In the genomic region with DNA sequence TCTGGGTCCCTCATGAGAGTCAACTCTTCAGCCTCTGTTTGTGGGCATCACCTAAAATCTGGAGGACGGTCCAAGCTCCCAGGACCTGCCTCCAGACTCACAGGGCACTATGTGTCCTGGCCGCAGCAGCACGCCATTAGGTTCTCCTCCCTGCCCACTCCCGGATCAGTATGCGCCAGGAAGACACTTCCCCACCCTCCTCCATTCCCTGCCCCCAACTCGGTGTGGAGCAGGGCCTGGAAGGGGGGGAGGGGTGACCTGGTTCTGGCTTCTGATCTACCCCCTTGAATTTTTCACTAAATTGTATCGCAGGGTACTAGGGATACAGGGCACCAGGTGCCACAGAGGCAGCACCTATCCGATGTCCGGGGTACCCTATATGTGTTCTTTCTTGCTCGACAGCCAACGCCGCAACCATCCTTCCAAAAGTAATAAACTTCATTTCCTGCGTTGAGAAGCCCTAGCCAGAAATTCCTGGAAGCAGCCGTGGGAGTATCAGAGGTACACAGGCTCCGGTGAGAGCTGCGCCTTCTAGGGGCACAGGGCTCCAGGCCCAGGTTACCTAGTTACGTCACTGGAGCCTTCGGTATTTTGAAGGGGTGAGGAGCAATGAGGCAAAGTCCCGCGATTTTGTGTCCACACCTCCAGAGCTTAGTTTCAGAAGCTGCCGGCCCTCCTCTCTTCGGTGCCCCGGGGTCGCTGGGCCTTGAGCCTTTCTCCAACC, we compare ENCODE assay signal across 11 mouse cellular contexts. TPM values are rescaled to one million over a fixed set of nuclear protein-coding genes. Genes with fewer than 3 reads are reported as not detected.
DNase-seq lines count a peak whose midpoint lies in the region; ATAC-seq and TF ChIP-seq lines count a peak whose summit lies in the region.
"Had no signal": no experiment of that assay in that cellular context is flagged by ENCODE, and none has a peak within 500 bp of the region (broad histone marks: within the 10 kb centered on the region; RNA-seq: fewer than 3 reads in every experiment).

No protein-coding gene starts in this region.

- TF ChIP-seq EP300 in liver, postnatal 0 days (IDR thresholded peaks at IDR 0.05; ENCODE audit: low read depth), result no peak

- H3K9ac ChIP-seq in embryonic facial prominence, embryonic 12.5 days, result peak overlapping the region; percentile 20; the same call in 1 of the 2 replicates
- no peak overlapping the region for H3K9ac ChIP-seq in intestine, embryonic 15.5 days
- H3K9ac ChIP-seq in neural tube, embryonic 11.5 days (ENCODE audit: low read length), result peak overlapping the region; percentile 44; the same call in 1 of the 2 replicates
- no peak overlapping the region for H3K9ac ChIP-seq in liver, postnatal 0 days (replicated peaks)

- 1% methylated on average over 24 of the region's 24 CpGs for WGBS in embryonic facial prominence, embryonic 12.5 days
- whole genome bisulfite sequencing in intestine, embryonic 15.5 days, result 2% methylated on average over 24 of the region's 24 CpGs
- 1% methylated on average over 24 of the region's 24 CpGs for WGBS in neural tube, embryonic 11.5 days
- 3% methylated on average over 24 of the region's 24 CpGs for WGBS in liver, postnatal 0 days (ENCODE audit: insufficient replicate concordance)

- H3K4me1 ChIP-seq in embryonic facial prominence, embryonic 12.5 days, result peaks cover 50% of the 10 kb centered on the region
- H3K4me1 ChIP-seq in intestine, embryonic 15.5 days (replicated peaks), result peaks cover 50% of the 10 kb centered on the region
- H3K4me1 ChIP-seq in neural tube, embryonic 11.5 days (ENCODE audit: control insufficient read depth, insufficient read depth, low read length), result peaks cover 59% of the 10 kb centered on the region
- peaks cover 13% of the 10 kb centered on the region for H3K4me1 ChIP-seq in liver, postnatal 0 days (ENCODE audit: insufficient read depth)

- peak; percentile 93 for DNase-seq in heart, adult 11 months
- DNase-seq in heart, adult 8-10 months (ENCODE audit: low spot score), result no peak
- DNase-seq in neural tube, embryonic 11.5 days (ENCODE audit: low spot score), result no peak
- DNase-seq in frontal cortex, postnatal 36 days (ENCODE audit: low spot score in 2 of 2), result no peak
- DNase-seq in liver, postnatal 0 days, result no peak
- DNase-seq: cerebellum, adult 2 months; kidney, adult 18-20 months; lung, adult 18-20 months had no signal

- peak overlapping the region; percentile 32 for H3K4me3 ChIP-seq in embryonic facial prominence, embryonic 12.5 days
- 0 out of 2 replicates have a peak overlapping the region, but pooled peaks have one; percentile 9 for H3K4me3 ChIP-seq in intestine, embryonic 15.5 days (replicated peaks)
- peak overlapping the region; percentile 23 for H3K4me3 ChIP-seq in neural tube, embryonic 11.5 days (ENCODE audit: low read depth, low read length)
- no peak overlapping the region for H3K4me3 ChIP-seq in liver, postnatal 0 days (ENCODE audit: low read depth, low read length)

- peak overlapping the region; percentile 70 for H3K4me2 ChIP-seq in embryonic facial prominence, embryonic 12.5 days (replicated peaks)
- peak overlapping the region; percentile 38 for H3K4me2 ChIP-seq in intestine, embryonic 15.5 days (replicated peaks)
- peak overlapping the region; percentile 91 for H3K4me2 ChIP-seq in neural tube, embryonic 11.5 days (ENCODE audit: low read depth)
- H3K4me2 ChIP-seq in liver, postnatal 0 days (ENCODE audit: low read depth, low read length), result no peak overlapping the region

- no peak for ATAC-seq in embryonic facial prominence, embryonic 12.5 days (ENCODE audit: insufficient number of reproducible peaks, insufficient read depth, low FRiP score, low TSS enrichment)
- no peak for ATAC-seq in intestine, embryonic 15.5 days
- ATAC-seq in neural tube, embryonic 11.5 days (ENCODE audit: insufficient read depth, low FRiP score, low TSS enrichment), result no peak
- no peak for ATAC-seq in erythroblast, adult 5-6 weeks (replicated peaks; ENCODE audit: low FRiP score, poor library complexity, severe bottlenecking)
- ATAC-seq in liver, postnatal 0 days, result no peak

- no peaks in the 10 kb centered on the region for H3K9me3 ChIP-seq in embryonic facial prominence, embryonic 12.5 days
- H3K9me3 ChIP-seq in intestine, embryonic 15.5 days, result no peaks in the 10 kb centered on the region
- no peaks in the 10 kb centered on the region for H3K9me3 ChIP-seq in neural tube, embryonic 11.5 days (ENCODE audit: control insufficient read depth, low read length)
- no peaks in the 10 kb centered on the region for H3K9me3 ChIP-seq in liver, postnatal 0 days (ENCODE audit: low read length)

- no peaks in the 10 kb centered on the region for H3K36me3 ChIP-seq in embryonic facial prominence, embryonic 12.5 days
- no peaks in the 10 kb centered on the region for H3K36me3 ChIP-seq in intestine, embryonic 15.5 days
- H3K36me3 ChIP-seq in neural tube, embryonic 11.5 days (ENCODE audit: control insufficient read depth, insufficient read depth, low read length), result no peaks in the 10 kb centered on the region
- H3K36me3 ChIP-seq in liver, postnatal 0 days (replicated peaks; ENCODE audit: insufficient read depth, low read length), result no peaks in the 10 kb centered on the region

- H3K27ac ChIP-seq in embryonic facial prominence, embryonic 12.5 days, result peak overlapping the region; percentile 63
- no peak overlapping the region for H3K27ac ChIP-seq in intestine, embryonic 15.5 days
- peak overlapping the region; percentile 81; the same call in 1 of the 2 replicates for H3K27ac ChIP-seq in neural tube, embryonic 11.5 days (ENCODE audit: low read depth, low read length)
- no peak overlapping the region for H3K27ac ChIP-seq in liver, postnatal 0 days (ENCODE audit: low read depth)

- TF ChIP-seq CTCF in liver, postnatal 0 days (IDR thresholded peaks at IDR 0.05; ENCODE audit: low read depth), result no peak

- H3K27me3 ChIP-seq in embryonic facial prominence, embryonic 12.5 days, result peaks cover 58% of the 10 kb centered on the region
- peaks cover 97% of the 10 kb centered on the region for H3K27me3 ChIP-seq in intestine, embryonic 15.5 days (replicated peaks)
- peaks cover 80% of the 10 kb centered on the region for H3K27me3 ChIP-seq in neural tube, embryonic 11.5 days (ENCODE audit: control insufficient read depth, insufficient read depth, low read length)
- peaks cover 98% of the 10 kb centered on the region for H3K27me3 ChIP-seq in liver, postnatal 0 days (ENCODE audit: insufficient read depth, low read length)

RNA-seq across cellular contexts. Expression of a gene that starts 3.6 kb away (rescaled TPM):
- 1 to 10 TPM; 5.0 to 9.3 (median 7.6) TPM for total RNA-seq in heart, adult 8-10 months (2022)
- 15.5 and 21.1 TPM in 2 replicates for polyA plus RNA-seq in embryonic facial prominence, embryonic 12.5 days (2016; fragmentation: Nextera tagmentation; extraction: Ambion mirVana)
- polyA plus RNA-seq in intestine, embryonic 15.5 days (2015; fragmentation: Nextera tagmentation; extraction: Ambion mirVana), result 0.88 and 1.3 TPM in 2 replicates
- 12.9 and 13.0 TPM in 2 replicates for polyA plus RNA-seq in neural tube, embryonic 11.5 days (2014; fragmentation: Nextera tagmentation; extraction: Ambion mirVana)
- total RNA-seq in erythroblast, adult 5-6 weeks (2015; ENCODE audit: low replicate concordance), result 0.84 TPM in 1 of 2 replicates, not detected in the other
- 0.17 TPM in 1 of 2 replicates, not detected in the other for total RNA-seq in erythroblast, adult 5-6 weeks (2017; ENCODE audit: low replicate concordance)
- polyA plus RNA-seq in liver, postnatal 0 days (2015; fragmentation: Nextera tagmentation; extraction: Ambion mirVana), result 0.05 TPM in 1 of 2 replicates, not detected in the other

Comparison
In these comparisons a context has a peak if more than half of its experiments do, and no peak if none do; other contexts are left out.
1. H3K27ac ChIP-seq: peak in embryonic facial prominence, embryonic 12.5 days (single experiment) and neural tube, embryonic 11.5 days (single experiment); none in intestine, embryonic 15.5 days (single experiment) and liver, postnatal 0 days (single experiment).
2. H3K9ac ChIP-seq: peak in embryonic facial prominence, embryonic 12.5 days (single experiment) and neural tube, embryonic 11.5 days (single experiment); none in intestine, embryonic 15.5 days (single experiment) and liver, postnatal 0 days (single experiment).